Mouse (Mus musculus) heart, embryonic 16.5 days (tissue): ENCODE measurements at regions not wholly inside any gene's neighbourhood (a gene's known extent, or its start where the extent isn't known, plus 50 kb on each side); places are given as distances from the start of the nearest gene placed in this dataset.
"Not testable (repeated sequence)": the region's sequence is repeated elsewhere in the genome, so short reads cannot be mapped to it uniquely, and the experiment has no call there.

Source experiments
- ATAC-seq: fragments of 200-750 bp; cut with Nextera tagmentation; replicated peaks from 2 replicates; pipeline ENCODE4 v1.8.0; 2017; ENCODE audit warnings: moderate number of reproducible peaks; ENCODE audit not compliant: insufficient read depth, low FRiP score; ENCODE audit errors: extremely low read depth
- H3K27ac ChIP-seq: fragments of 300-500 bp; sonication (generic); 2 replicates; pipeline ENCODE4 v1.5.1; 2014; ENCODE audit warnings: mild to moderate bottlenecking, low read length, control low read depth, moderate library complexity
- H3K27me3 ChIP-seq: fragments of 300-500 bp; sonication (generic); 2 replicates; pipeline ENCODE4 v1.6.1; 2014; ENCODE audit warnings: low read length, mixed read lengths; ENCODE audit not compliant: control insufficient read depth, insufficient read depth
- H3K36me3 ChIP-seq: fragments of 300-500 bp; sonication (generic); 2 replicates; pipeline ENCODE4 v1.6.1; 2014; ENCODE audit not compliant: control insufficient read depth, insufficient read depth
- H3K4me1 ChIP-seq: fragments of 300-500 bp; sonication (generic); 2 replicates; pipeline ENCODE4 v1.6.1; 2014; ENCODE audit warnings: low read length, mixed read lengths; ENCODE audit not compliant: control insufficient read depth, insufficient read depth
- H3K4me2 ChIP-seq: fragments of 300-500 bp; sonication (generic); 2 replicates; pipeline ENCODE4 v1.6.1; 2014; ENCODE audit warnings: low read depth, mild to moderate bottlenecking, control low read depth, low read length
- H3K4me3 ChIP-seq: fragments of 300-500 bp; sonication (generic); 2 replicates; pipeline ENCODE4 v1.5.1; 2014; ENCODE audit warnings: mild to moderate bottlenecking, control low read depth, low read length
- H3K9ac ChIP-seq: fragments of 300-500 bp; sonication (generic); 2 replicates; pipeline ENCODE4 v1.6.1; 2014; ENCODE audit warnings: low read length, control low read depth
- H3K9me3 ChIP-seq: fragments of 300-500 bp; sonication (generic); replicated peaks from 2 replicates; pipeline ENCODE4 v1.6.1; 2016; ENCODE audit warnings: low read length; ENCODE audit not compliant: control insufficient read depth
- WGBS: fragments of 180-500 bp; shearing (Covaris S2); extraction: QIAGEN DNeasy Blood & Tissue Kit; methylation state at CpG from one replicate; pipeline ENCODE4 v1.1.7; 2014; 5-methylcytosine and 5-hydroxymethylcytosine counted together

DNA sequence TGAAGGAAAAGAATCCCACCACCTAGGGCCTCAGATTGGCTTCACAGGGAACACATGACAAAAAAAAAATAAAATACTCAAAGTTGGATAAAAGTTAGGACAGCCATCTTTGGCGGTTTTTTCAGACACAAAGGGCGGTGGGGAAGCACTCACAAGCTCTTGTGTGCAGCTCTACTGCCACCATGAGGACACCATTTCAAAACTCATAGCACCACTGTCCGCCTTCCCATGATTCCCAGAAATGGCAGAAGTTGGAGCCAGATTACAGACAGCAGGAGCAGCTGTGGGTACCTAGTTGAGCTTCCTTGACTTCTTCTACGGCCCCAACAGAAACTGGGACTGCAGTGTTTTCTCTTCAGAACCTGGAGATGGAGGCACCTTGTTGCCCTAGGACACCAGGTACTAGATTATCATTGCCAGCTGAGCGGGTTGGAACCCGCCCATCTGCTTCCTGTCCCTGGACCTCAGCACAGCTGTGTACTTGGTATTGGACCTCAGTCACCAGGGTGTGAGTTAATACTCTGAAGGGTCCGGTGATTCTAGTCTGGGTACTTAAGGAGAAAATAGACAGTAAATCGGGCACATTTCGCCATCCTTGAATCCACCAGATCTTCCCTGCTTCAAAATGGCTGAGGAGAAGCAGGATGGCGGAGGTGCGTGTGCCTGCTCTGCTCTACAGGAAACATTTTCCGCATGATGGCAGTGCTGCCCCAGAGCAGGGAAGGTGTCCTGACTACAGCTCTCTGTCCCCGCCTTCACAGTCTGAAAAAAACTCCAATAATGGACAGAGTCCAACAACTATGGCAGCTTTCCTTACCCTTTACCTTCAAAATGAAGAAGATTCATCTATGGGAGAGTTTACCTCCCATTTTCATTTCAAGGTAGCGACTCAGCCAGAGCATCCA lies 144.1 kb upstream of the Olfr1324 start:
- not testable (repeated sequence) for H3K36me3 ChIP-seq, H3K9ac ChIP-seq, H3K27me3 ChIP-seq, H3K9me3 ChIP-seq, H3K27ac ChIP-seq, H3K4me1 ChIP-seq
- Histone ChIP-seq H3K4me2 (peak overlapping the region; percentile 34), H3K4me3 (peak overlapping the region; percentile 23)
- 73% methylated on average over 13 of the region's 14 CpGs for WGBS
- peak; percentile 77 for ATAC-seq

DNA sequence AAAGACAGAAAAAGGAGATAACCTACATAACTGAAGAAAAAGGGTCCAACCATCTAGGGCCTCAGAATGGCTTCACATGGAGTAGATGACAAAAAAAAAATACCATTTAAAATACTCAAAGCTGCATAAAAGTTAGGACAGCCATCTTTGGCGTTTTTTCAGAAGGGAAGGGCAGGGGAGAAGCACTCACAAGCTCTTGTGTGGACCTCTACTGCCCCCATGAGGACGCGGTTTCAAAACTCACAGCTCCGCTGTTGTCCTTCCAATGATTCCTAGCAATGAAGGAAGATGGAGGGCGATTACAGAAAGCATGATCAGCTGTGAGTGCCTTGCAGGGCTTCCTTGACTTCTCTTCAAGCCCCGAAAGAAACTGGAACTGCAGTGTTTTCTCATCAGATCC lies 140.8 kb upstream of the Olfr1324 start:
- no peak overlapping the region for H3K27ac ChIP-seq
- no peaks in the 10 kb centered on the region for H3K27me3 ChIP-seq
- no peak overlapping the region for H3K4me3 ChIP-seq
- H3K4me2 ChIP-seq = no peak overlapping the region
- H3K4me1 ChIP-seq = no peaks in the 10 kb centered on the region
- WGBS = 59% methylated on average over 6 of the region's 6 CpGs
- no peak for ATAC-seq
- H3K9me3 ChIP-seq = no peaks in the 10 kb centered on the region
- H3K36me3 ChIP-seq = 0 out of 2 replicates have a peak, but pooled peaks cover 2% of the 10 kb centered on the region
- H3K9ac ChIP-seq = no peak overlapping the region

DNA sequence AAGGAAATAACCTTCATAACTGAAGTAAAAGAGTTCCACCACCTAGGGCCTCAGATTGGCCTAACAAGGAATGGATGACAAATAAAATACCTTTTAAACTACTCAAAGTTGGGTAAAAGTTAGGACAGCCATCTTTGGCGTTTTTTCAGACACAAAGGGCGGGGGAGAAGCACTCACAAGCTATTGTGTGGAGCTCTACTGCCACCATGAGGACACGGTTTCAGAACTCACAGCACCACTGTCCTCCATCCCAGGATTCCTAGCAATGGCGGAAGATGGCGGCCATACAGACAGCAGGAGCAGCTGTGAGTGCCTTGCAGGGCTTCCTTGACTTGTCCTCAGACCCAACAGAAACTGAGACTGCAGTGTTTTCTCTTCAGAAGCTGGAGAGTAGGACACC lies 138.0 kb upstream of the Olfr1324 start:
- Histone ChIP-seq H3K9ac (no peak overlapping the region; the same call in 1 of the 2 replicates), H3K36me3 (peaks cover 4% of the 10 kb centered on the region; the same call in 1 of the 2 replicates), H3K27me3 (no peaks in the 10 kb centered on the region), H3K4me2 (0 out of 2 replicates have a peak overlapping the region, but pooled peaks have one; percentile 17), H3K9me3 (no peaks in the 10 kb centered on the region), H3K4me3 (peak overlapping the region; percentile 20), H3K27ac (no peak overlapping the region), H3K4me1 (no peaks in the 10 kb centered on the region)
- 72% methylated on average over 5 of the region's 5 CpGs for WGBS
- no peak; the same call in 1 of the 2 replicates for ATAC-seq

DNA sequence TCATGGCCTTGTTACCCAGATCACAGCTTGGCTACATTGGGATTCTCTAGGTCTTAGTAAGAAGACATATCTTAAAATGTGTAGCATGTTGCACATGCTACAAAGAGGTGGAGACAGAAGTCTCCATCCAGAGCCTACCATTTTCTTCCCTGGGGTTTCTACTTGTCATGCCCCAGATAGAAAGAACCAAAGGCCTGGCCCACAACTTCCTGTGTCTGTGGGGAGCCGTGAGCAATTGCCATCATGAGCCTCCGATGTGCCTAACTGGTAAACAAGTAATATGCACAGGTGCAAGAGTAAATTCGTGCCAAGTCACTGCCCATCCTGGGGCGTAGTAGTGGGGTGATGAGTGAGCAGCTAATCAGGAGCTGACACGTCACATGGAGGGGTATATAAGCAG lies 136.7 kb upstream of the Olfr1324 start:
- not testable (repeated sequence) for H3K27ac ChIP-seq, H3K36me3 ChIP-seq, ATAC-seq, H3K4me2 ChIP-seq, H3K4me1 ChIP-seq, H3K4me3 ChIP-seq, H3K9me3 ChIP-seq, H3K9ac ChIP-seq, H3K27me3 ChIP-seq
- 82% methylated on average over 5 of the region's 5 CpGs for WGBS

DNA sequence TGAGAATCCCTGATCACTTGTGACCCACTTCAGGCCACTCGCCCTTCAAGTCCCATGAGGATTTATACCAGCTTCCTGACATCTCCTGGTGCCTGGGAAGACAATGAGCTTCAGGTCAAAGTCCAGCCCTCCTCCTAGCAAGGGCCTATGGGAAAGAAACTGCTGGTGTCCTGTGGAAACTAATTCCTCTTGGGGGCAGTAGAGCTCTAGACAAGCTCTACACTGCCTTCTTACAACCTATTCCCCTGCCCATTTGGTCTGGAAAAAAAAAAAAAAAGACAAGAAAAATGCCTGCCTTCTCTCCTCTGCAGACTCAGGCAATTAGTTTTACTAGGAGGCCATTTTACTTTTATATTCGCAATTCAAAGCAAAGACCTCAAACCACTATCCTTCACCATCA lies 132.6 kb upstream of the Olfr1324 start:
- Histone ChIP-seq H3K4me2 (no peak overlapping the region), H3K27me3 (no peaks in the 10 kb centered on the region), H3K4me3 (no peak overlapping the region), H3K9me3 (no peaks in the 10 kb centered on the region), H3K27ac (no peak overlapping the region), H3K4me1 (no peaks in the 10 kb centered on the region), H3K36me3 (peaks cover 3% of the 10 kb centered on the region; the same call in 1 of the 2 replicates), H3K9ac (no peak overlapping the region)
- 51% methylated on average over 2 of the region's 2 CpGs for WGBS
- no peak for ATAC-seq

DNA sequence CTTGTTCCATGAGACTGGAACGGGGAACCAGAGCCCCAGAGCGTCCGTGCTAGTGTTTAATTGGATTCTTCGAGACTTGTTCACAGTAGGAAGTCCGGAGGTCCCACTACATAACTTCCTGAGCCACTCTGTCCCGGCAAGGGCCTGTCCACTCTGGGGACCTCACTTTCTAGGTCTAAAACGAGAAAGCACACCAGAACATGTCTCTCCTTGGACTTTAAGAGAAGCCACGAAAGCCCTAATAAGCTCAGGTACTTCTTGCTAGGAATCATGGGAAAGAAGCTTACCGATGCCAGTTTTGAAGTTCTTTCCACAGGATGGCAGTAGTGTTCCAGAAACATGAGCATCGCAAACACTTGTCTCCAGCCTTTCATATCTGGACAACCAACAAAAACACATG lies 122.0 kb upstream of the Olfr1324 start:
- H3K4me1 ChIP-seq = no peaks in the 10 kb centered on the region
- no peaks in the 10 kb centered on the region for H3K27me3 ChIP-seq
- 49% methylated on average over 10 of the region's 10 CpGs for WGBS
- no peaks in the 10 kb centered on the region for H3K36me3 ChIP-seq
- no peaks in the 10 kb centered on the region for H3K9me3 ChIP-seq
- H3K4me3 ChIP-seq = peak overlapping the region; percentile 50
- H3K4me2 ChIP-seq = peak overlapping the region; percentile 54
- 0 out of 2 replicates have a peak overlapping the region, but pooled peaks have one; percentile 25 for H3K27ac ChIP-seq
- H3K9ac ChIP-seq = peak overlapping the region; percentile 60
- peak; percentile 45; the same call in 1 of the 2 replicates for ATAC-seq

DNA sequence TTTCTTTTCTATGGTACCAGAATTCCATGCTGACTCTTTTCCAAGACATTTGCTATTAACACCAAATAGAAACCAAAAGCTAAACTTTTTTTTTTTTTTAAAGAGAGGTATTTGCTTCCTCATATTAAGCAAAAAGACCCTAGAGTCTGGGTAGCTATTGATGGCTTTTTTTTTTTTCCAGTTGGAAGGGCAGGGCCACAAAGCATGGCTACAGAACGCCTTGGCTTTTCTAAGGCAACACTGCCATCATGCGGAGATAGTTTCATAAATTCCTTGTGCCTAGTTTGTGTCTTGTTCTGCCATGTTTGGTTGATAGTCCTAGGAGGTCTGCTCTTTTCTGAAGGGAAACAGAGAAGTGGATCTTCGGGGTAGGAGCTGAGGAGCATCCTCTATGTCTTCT lies 121.4 kb upstream of the Olfr1324 start:
- peak; percentile 45; the same call in 1 of the 2 replicates for ATAC-seq
- no peak overlapping the region for H3K27ac ChIP-seq
- no peaks in the 10 kb centered on the region for H3K36me3 ChIP-seq
- H3K4me2 ChIP-seq = peak overlapping the region; percentile 54
- H3K27me3 ChIP-seq = no peaks in the 10 kb centered on the region
- peak overlapping the region; percentile 60; the same call in 1 of the 2 replicates for H3K9ac ChIP-seq
- peak overlapping the region; percentile 50 for H3K4me3 ChIP-seq
- H3K4me1 ChIP-seq = no peaks in the 10 kb centered on the region
- no peaks in the 10 kb centered on the region for H3K9me3 ChIP-seq
- WGBS = 47% methylated on average over 3 of the region's 3 CpGs

DNA sequence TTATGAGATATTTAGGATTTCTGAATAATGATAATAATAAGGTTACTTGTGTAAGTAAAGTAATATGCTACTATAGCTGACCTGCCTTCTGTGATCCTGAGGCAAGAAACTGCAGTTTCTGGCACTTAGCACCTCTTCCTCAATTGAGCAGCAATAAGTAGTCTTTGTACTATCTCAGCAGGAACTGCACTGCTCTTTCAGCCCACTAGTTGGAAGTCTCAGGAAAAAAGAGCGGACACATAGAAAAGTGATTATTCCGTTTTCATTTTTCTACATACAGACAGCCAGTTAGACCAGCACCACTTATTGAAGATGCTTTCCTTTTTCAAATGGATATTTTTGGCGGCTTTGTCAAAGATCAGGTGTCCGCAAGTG lies 109.5 kb upstream of the Olfr1324 start:
- H3K27me3 ChIP-seq, H3K4me1 ChIP-seq, H3K9ac ChIP-seq, H3K9me3 ChIP-seq, H3K27ac ChIP-seq, ATAC-seq, H3K36me3 ChIP-seq: not testable (repeated sequence)
- Histone ChIP-seq H3K4me2 (peak overlapping the region; percentile 44; the same call in 1 of the 2 replicates), H3K4me3 (peak overlapping the region; percentile 51)
- 52% methylated on average over 3 of the region's 4 CpGs for WGBS

DNA sequence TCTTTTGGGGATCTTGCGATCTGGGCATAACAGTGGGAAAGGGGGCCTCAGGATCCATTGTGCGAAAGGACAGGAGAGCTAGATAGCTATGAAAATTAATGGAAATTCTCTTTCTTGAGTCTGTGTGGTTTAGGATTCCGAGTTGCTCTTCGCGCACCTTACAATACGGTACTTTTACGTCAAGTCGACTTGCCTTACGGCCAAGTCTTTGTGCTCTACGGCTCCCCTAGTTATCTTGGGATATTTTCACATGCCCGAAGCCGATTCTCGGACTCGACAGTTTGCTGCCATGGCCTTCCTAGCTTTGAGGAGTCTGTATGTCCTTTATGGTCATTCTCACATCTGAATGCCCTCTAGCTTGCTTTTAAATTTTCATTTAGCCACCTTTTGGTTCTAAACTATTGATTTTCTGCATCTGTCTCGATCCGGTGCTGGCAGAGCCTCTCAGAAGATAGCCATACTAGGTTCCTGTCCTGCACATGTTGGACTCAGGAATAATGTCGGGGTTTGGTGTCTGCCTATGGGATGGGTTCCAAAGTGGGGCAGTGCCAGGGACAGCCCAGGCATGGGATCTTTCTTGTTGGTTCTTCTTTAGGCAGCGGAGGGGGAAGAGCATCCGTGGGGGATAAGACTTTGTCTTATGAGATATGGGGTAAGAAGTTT lies 109.0 kb upstream of the Olfr1324 start:
- H3K4me2 ChIP-seq = peak overlapping the region; percentile 44
- ATAC-seq = no peak
- H3K27me3 ChIP-seq = no peaks in the 10 kb centered on the region
- no peaks in the 10 kb centered on the region for H3K4me1 ChIP-seq
- H3K9me3 ChIP-seq = no peaks in the 10 kb centered on the region
- 47% methylated on average over 19 of the region's 19 CpGs for WGBS
- no peak overlapping the region for H3K27ac ChIP-seq
- H3K4me3 ChIP-seq = peak overlapping the region; percentile 51
- no peaks in the 10 kb centered on the region for H3K36me3 ChIP-seq
- peak overlapping the region; percentile 49; the same call in 1 of the 2 replicates for H3K9ac ChIP-seq
